Mouse (Mus musculus) E14TG2a.4 (cell line): ENCODE results near the gene Tgfbi.

Experiments
- CTCF ChIP-seq: conservative IDR thresholded peaks from 2 replicates; pipeline ENCODE4 v1.5.1; 2014; ENCODE audit warnings: low read length
- NANOG ChIP-seq: IDR thresholded peaks from 2 replicates; pipeline ENCODE4 v1.6.1; 2014; ENCODE audit warnings: borderline replicate concordance, low read length, mixed read lengths
- POU5F1 ChIP-seq: IDR thresholded peaks from 2 replicates; pipeline ENCODE4 v1.6.1; 2014; ENCODE audit warnings: low read length, borderline replicate concordance

GRCm38 (mm10) chr13:56658931-56659330 lies 49.6 kb downstream of the Tgfbi start:
- TF ChIP-seq CTCF (no peak), POU5F1 (no peak), NANOG (no peak)
